Mouse (Mus musculus) megakaryocyte progenitor cell, adult 5-6 weeks (primary cell): ENCODE results near the gene Kcnj4. TPM values are rescaled to one million over a fixed set of nuclear protein-coding genes. Genes with fewer than 3 reads are reported as not detected.

ENCODE experiments used
- ATAC-seq: replicated peaks from 2 replicates; pipeline ENCODE4 v1.8.0; 2016; ENCODE audit warnings: mild to moderate bottlenecking, moderate TSS enrichment, inconsistent platforms; ENCODE audit not compliant: poor library complexity
- total RNA-seq, 2 experiments: library from RNA; stranded (forward) in 1 of 2; stranded (reverse) in 1 of 2; fragments of 157-497, 149-512 nt in 1 of 2; fragments of 200-1000 nt in 1 of 2; gene quantifications; 2 replicates each; pipeline versions ENCODE4 v1.2.3 to v1.2.4; 2015 to 2017

Gene Kcnj4
- total RNA-seq, 2 experiments from 2014 or later: not detected

DNA sequence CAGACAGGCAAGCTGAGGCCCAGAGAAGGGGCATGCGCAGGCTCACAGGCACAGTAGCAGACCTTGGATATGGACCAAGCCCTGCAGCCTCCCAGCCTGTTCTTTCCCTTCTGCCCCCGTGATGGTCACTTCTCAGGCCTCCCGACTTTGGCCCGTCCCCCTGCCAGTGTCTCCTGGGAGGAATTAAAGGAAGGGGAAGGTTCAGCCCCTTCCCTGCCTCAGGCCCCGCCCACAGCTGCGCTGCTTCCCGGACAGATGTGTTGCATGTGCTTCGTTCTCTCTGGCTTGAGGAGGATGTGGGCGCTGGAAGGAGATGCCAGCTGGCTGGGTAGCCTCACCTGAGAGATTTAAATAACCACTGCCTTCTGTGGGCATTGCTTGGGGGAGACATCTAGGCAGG, 8.9 kb upstream of the Kcnj4 start:
- ATAC-seq: no peak

DNA sequence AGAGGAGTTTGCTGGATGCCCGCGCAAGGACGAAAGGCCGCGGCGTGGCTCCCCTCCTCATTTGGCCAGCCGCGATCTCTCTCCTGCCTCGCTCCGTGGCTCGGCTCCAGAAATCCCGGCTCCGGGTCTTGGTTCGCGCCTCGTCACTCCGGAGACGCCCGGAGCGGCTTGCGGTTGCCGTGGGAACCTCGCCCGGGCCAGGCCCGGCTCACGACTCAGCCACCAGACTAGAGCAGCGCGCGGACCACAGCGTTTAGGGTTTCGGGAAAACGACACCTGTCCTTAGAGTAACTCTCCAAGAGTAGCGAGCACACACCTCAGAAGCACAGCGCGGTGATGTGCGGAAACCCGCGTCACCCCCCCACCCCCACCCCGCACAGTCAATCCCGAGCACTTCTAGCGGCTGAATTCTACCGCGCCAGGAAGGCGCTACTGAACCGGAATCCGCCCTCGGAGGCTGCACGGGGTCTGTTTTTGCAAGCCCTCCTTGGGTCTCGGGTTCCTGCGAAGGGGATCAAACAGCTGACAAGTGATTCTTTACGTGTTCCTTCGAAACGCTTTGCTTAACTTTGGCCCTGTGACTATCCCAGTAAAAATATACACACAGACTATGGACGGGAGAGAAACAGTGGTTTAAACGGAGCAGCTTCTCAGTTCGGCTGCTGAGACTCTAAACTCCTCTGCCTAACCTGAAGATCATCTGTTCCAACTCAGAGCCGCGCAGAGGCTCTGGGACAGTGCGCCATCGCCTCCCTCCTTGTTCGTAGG, 6.7 kb upstream of the Kcnj4 start:
- peak; percentile 63 for ATAC-seq

DNA sequence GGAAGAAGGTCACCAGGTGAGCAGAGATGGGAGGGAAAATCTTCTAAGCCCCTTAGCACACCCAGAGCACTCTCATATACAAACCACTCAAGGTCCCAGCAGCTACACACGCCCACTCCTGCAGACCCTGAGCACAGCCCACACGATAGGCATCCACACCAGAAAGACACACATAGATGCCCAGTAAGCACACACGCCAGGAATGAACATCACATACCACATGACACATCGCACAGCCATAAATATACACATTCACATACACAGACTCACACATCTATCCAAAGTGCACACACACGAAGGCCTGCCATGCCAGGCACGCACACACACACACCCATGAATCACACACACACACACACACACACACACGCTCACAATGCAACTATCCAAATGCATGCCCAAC, 5.4 kb upstream of the Kcnj4 start:
- no peak for ATAC-seq

DNA sequence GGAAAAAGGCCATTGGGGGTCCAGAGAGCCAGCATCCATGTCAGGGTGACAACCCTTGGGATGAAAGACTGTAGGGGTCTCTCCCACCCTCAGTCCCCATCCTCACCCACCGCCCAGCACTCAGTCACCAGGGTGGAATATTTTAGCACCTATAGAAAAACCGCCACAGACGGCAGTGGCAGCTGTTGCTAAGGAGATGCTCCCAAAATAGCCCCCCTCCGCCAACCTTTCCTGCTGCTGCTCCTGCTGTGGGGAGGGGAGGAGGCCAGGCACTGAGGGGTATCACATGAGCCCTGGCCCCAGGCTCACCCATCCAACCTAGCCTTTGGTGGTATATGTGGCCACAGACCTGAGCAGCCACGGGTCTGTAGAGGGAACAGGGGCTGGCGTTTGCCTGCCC, 5.0 kb upstream of the Kcnj4 start:
- ATAC-seq: no peak

DNA sequence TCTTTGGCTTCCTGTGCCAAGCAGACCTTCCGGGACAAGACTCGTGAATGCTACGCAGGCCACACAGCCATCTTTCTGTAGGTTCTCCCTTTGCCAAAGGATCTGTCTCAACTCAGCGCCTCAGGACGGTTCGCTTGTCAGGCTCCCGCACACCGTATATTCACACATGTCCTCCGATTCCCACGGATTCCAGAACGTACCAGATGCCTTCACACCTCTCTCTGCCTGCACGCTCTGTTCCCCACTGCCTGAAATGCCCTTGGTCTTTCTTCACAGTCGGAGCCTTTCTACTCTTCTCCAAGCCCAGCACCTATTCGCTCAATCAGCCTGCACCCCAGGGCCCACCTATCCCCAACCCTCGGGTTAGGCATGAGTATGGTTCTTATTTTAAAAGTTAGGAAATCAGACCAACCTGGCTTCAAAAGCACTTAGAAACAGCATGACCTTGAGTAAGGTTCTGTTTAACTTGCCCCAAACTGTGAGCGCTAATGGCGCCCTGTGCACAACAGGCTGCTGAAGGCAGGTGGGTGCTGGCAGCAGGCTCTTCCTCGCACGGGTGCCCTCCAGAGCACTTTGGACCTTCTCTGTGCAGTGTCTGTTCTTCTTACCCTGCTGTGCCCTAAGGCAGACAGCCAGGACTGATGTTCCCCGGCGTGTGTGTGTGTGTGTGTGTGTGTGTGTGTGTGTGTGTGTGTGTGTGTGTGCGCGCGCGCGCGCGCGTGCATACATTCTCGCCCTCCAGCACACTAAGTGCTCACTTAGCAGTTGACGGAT, 2.2 kb upstream of the Kcnj4 start:
- no peak for ATAC-seq

DNA sequence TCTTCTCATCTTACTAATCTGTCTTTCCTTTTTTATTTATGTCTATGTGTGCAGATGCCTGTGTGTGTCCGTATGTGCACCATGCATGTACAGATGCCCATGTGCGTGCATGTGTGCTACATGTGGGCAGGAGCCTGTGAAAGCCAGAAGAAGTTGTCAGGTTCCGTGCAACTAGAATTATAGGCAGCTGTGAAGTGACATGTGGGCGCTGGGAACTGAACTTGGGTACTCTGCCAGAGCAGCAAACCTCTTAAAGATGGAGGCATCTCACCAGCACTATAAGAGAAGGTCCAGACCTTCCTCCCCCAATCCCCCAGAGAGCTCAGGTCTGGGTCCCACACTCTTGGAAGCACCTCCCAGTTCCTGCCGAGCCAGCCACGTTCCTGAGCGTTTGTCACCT, 1.4 kb upstream of the Kcnj4 start:
- ATAC-seq: no peak

DNA sequence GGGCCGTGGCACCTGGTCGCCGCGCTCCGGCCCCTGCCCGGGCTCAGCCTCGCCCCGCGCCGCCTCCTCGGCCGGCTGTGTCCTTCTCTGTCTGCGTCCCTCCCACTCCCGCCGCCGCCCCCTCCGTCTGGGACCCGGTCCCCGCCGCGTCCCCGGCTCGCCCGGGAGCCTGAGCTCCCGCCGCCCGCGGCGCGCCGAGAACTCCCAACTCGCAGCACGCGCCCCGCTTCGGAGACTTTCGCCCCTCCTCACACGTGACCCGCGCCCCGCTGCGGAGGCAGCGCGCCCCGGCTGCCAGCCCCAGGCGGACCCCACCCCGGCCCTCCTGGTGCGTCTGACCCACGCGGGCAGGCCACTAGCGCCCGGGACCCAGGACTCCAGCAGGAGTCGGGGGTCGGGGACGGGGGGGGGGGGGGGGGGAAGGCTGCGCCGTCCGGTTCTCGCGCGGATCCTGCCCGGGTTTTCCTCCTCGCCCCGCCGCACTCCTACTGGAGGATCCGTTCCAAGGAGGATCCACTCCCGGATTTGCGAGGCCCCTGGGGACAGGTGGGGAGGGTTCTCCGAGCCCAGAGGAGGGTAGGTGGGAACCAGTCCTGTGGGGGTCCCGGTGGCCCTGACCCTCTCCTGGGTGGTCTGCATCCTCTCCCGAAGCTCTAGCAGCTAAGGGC, 709 bp upstream of the Kcnj4 start:
- ATAC-seq: no peak

DNA sequence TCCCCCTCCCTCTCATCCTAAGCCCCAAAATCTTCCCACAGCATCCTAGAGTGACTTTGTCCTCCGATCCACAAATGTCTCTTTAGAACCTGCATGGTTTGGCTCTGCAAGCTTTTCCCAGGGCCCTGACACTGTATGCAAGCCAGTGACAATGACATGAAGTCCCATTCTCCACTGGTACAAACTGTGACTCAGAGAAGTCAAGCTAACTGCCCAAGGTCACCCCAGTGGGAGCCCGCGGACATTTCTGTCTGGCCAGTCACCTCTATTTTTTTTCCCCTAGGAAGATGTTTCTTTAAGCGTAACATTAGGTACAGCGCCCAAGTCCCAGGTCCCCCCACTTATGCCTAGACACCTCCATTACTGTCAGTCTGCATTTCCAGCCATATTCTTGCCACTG, 1.6 kb downstream of the Kcnj4 start:
- ATAC-seq: no peak

DNA sequence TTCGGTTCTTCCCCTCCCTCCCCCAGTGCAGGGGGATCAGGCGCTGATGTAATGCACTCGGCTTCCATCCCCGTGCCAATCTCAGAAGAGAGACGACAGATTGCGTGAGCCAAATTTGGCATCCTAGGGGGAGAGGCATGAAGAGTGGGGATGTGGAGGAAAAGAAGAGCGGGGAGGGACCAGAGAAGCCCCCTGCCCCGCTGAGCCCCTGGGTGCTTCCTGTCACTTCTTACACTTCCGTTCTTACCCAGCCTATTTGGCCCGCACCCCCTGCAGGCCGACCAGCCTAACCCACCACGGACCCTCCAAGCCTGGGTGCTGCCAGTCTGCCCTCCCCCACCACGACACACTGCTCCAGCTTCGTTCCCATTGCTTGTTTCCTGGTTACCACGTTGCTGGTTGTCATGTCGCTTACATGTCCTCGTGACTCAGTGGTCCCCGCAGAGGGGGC, 2.1 kb downstream of the Kcnj4 start:
- ATAC-seq: no peak

DNA sequence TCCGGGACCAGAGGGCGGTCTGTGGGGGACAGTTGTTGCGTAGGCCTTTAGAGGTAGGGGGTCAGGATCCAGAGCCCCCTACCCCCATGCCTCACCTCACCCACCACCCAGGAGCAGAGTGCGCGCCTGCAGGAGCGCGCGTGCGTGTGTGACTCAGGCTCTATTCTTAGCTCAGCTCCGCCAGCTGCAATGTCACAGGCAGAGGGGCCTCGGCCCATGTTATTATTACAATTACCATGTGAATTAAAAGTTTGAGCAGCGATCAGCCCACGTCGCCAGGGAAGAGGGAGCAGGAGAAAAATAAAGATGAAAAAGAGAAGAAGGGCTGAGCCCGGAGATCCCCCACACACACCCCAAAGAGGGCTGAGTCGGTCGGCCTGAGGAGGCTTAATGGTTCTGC, 4.9 kb downstream of the Kcnj4 start:
- ATAC-seq: no peak

DNA sequence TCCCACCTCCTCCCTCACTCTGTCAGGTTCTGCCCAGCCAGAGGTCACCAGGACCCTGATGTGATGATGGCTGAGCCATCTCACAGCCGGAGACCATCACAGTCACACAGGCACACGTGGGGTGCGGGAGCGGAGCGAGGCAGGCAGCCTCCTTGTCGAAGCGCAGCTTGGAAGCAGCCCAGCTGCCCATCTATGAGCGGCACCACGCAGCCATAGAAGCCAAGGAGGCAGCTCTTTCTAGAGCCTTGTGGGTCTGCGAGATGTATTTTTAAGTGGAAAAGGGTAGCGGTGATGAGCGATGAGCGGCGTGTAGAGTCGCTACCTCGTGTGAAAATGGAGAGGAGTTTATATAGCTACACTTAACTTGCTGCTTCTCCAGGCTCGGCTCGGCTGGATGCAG, 11.5 kb downstream of the Kcnj4 start:
- no peak for ATAC-seq

DNA sequence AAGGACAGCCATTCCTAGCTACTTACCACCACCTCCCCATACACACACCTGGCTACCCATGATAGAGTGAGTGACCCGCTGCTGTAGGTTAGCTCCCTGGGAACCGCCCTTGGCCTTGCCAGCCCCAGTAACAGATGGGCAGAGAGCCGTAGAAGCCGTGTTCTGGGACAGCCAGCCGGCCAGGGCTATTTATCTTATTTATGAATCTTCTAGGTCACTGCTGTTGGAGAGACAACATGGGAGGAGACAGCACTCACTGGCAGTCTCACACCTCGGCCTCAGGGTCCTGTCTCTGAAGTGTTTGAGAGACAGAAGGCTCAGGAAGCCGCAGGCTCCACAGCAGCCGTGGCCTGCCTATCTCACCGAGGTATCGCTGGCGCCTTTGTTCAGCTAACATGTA, 15.6 kb downstream of the Kcnj4 start:
- ATAC-seq: no peak

DNA sequence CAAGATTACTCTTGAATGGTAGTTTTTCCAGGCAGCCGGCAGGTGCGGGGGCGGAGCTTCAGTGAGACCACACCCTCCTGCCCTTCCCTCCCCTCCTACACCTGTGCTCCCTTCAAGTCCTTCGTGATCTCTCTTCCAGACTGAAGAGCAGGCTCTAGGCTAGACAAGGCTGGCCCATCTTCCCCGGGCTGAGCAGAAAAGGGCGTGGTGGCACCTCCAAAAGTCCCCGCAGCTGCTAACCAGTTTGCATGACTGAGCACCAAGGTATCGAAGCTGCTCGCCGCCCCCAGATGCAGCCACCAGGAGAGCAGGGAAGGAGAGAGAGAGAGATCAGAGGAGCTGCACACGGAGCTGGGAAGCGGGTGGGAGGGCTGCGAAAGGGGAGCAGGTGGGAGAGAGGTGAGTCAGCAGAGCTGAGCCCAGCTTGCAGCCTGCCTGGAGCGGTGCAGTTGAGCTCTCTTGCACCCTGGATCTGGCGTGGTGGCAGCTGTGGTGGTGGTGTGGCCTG, 23.8 kb downstream of the Kcnj4 start:
- no peak for ATAC-seq

DNA sequence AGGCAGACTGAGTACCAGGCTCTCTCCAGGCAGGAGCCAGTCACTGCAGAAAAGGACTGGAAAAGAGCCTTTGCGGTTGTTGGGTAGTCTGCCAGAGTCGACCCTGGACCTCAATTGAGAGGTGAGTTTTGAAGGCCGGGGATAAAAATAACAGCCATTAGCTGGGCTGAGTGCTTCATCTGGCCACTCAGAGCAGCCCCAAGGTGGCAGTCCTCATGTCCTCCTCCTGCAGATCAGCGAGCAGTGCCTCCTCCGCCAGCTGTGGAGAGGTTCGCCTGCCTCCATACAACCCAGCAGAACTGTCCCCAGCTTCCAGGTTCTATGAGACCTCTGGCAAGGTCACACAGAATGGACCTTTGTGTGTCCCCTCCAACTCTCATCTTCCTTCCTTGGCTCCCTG, 27.8 kb downstream of the Kcnj4 start:
- ATAC-seq: no peak

DNA sequence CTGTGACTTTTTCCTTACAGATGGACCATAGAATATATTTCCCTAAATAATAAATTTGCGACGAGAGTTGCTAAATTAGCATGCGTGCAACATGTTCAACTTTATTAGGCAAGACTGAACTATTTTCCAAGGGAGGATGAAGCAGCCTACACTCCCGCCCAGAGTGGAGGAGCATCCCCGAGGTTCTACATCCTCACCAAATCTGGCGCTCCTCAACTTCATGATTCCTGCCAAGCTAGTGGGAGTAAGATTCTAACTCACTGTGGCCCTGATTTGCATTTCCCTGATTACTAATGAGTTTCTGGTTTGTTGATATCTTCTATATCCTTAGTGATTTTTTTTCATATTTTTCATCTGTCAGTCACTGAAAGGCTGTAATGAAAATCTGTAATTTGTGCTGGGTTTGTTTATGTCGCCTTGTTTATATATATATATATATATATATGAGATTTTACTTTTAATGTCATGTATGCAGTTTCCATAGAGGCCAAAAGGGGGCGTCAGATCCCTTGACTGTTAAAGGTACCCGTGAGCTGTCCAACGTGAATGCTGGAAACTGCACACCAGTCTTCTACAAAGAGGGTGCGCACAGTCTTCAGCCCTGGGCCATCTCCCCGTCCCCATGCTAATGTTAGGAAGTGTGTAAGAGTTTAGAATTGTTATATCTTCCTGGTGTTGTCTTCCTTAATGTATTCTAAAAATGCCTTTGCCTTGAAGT, 31.2 kb downstream of the Kcnj4 start:
- ATAC-seq: no peak

DNA sequence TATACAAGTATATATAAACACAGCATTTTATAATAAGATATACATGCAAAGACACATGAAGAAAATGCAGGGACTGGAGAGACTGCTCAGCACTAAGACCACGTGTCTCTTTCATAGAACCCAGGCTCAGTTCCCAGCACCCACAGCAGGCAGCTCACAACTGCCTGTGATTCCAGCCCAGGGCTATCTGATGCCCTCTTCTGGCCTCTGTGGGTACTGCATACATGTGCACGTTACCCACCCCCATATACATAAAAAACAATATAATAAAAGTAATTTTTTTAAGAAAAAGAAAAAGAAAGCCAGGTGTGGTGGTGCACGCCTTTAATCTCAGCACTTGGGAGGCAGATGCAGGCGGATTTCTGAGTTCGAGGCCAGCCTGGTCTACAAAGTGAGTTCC, 32.0 kb downstream of the Kcnj4 start:
- ATAC-seq: no peak

DNA sequence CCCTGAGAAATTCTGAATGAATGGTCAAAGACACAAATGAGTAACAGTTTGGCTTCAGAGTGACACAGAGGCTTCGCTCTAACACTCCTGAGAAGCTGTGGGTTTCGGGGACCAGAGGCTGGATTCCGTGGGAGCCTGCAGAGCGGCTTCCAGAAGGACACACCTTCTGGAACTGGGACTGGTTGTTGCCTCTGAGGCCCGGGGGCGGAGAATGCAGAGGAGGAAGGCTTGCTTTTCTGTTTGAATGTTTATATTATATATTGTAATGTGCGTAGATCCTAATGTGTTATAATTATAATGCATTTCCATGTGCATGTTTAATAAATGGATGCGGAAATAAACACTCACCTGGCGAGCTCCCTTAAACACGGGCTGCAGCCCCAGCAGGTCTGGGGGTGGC, 33.9 kb downstream of the Kcnj4 start:
- ATAC-seq: no peak

DNA sequence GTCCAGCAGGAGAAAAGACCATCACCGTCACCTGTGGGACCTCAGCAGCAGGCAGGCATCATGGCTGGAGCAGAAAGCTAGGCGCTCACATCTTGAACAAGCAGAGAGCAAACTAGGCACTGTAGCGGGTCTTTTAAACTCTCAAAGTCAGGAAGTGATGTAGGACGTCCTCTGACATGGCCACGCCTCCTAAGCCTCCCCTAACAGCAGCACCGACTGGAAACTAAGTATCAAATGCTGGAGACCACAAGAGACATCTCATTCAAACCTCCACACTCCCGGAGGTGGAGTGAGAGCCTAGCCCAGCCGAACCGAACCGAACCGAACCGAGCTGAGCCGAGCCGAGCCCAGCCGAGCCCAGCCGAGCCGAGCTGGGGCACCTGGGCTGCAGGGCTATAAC, 34.5 kb downstream of the Kcnj4 start:
- no peak for ATAC-seq

DNA sequence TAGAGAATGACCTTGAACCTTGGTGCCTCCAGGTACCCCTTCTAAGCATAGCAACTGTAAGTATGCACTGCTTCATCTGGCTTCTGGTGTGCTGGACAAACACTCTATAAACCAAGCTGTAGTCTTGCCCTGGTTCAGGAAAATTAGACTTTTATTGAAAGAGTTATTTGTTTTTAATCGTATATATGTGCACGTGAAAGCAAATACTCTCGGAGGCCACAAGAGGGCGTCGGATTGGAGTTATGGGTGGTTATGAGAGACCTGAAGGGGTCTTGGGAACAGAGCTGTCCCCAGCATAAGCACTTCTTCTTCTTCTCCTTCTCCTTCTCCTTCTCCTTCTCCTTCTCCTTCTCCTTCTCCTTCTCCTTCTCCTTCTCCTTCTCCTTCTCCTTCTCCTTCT, 35.5 kb downstream of the Kcnj4 start:
- ATAC-seq: no peak

DNA sequence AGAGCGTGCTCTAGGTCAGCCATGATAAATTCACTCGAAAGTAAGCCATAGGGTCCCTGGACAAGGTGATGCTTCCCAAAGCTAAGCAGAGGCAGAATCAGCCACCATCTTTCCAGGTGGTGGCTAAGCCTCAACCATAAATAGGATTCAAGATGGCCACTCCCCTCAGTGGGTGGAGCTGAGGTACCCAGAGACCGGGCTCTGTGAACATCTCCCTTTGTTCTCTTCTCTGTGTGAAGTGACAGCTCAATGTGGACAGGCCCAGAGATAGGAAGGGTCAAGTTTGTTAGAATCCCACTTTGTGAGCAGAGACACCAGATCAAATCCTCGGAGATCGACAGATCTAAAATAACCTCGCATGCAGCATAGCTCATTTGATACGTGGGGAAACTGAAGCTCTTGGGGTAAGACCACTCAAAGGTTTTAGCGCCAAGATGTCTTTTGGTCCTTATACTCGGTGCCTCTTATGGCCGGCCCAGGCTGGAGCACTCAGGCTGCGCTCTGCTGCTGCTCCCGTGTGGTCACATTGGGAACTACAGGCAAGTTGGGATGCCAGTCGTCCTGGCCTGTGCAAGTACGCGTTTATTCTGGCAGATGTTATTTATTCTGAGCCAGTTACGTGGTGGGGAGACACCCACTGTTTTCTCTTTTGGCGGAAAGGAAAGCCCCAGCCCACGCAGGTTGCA, 38.3 kb downstream of the Kcnj4 start:
- peak; percentile 99 for ATAC-seq

DNA sequence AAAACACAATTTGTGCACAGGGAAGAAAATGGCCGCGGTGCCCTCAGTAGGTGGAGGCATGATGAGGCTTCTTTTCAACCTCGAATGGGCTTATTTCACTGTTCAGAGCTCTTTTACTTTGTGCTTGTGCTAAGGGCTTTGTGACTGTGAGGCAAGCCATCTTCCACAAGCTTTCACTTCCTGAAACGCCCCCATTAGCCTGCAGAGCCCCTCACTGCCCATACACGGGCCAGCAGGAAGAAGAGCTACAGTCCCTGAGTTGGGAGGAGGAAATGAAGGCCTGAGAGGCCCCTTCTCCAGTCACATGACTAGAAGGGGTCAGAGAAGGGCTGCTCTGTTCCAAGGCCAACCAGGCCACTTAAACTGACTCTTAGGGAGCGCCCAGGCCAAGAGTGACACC, 48.5 kb downstream of the Kcnj4 start:
- ATAC-seq: peak; percentile 60
